Mouse (Mus musculus): ENCODE results near the gene Kcnip3. TPM values are rescaled to one million over a fixed set of nuclear protein-coding genes. Genes with fewer than 3 reads are reported as not detected.

Kcnip3 gene
- total RNA-seq, 2 experiments from 2014 or later, result 0.64 to 1.0 TPM

GRCm38 (mm10) chr2:127472279-127472678 lies 49.6 kb downstream of the Kcnip3 start:
- DNase-seq (ENCODE audit: low spot score in 2 of 2), result no peak

DNA sequence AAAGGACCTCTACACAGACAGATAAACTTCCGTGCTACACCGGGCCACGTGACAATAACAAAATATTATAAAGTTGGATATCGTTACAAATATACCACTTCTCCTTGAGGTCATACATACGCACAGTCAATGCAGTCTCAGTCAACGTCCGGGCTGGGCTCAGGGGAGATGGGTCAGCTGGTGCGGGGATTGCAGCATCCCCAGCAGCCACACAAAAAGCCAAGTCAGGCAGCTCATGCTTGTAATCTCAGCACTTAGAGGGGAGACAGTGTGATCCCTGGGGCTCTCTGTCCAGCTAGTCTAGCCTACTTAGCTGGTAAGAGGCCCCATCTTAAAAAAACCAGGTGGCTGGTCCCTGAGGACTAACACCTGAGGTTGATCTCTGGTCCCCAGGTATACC lies 50.6 kb downstream of the Kcnip3 start:
- no peak for DNase-seq (ENCODE audit: low spot score in 2 of 2)

DNA sequence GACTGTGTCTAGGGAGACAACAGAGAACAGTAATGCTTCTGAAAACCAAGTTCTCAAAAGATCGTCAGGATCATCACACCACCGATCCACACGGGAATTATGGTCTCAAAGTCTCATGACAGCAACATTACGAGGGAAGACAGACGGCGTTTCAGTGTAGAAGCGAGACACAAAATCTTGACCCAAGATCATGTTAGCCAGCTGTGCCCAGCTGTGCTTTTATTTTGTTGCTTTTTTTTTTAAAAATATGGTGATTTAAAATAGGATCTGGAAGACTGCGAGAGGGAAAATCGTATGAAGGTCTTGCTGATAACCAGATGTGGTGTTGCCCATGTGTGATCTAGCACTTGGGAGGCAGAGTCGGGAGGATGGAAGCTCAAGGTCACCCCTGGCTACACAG lies 51.2 kb downstream of the Kcnip3 start:
- DNase-seq (ENCODE audit: low spot score in 2 of 2), result no peak

GRCm38 (mm10) chr2:127470183-127470582 lies 51.7 kb downstream of the Kcnip3 start:
- no peak for DNase-seq (ENCODE audit: low spot score in 2 of 2)

GRCm38 (mm10) chr2:127462314-127462713 lies 59.6 kb downstream of the Kcnip3 start:
- DNase-seq (ENCODE audit: low spot score in 2 of 2), result peak in 1 of 2 experiments; percentile 47

DNA sequence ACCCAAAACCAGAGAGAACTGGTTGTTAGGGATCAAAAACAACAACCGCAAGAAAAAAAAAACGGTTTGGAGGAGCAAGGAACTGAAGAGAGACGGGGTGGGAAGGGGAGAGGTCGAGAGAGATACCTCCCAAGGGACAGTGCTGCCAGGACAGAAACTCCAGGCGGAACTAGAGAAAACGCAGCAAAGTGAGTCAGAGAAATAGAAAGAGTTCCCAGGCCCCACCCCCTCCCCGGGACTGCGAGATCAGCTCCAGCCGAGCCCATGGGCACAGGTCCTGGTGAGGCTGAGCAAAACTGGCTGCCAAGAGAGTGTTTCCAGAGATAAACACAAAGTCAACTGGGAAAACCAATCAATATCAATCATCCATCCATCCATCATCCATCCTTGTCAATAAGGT lies 60.5 kb downstream of the Kcnip3 start:
- DNase-seq (ENCODE audit: low spot score in 2 of 2), result no peak

- no peak for DNase-seq (ENCODE audit: low spot score in 2 of 2)
These were observed 62.6 kb downstream of the Kcnip3 start for GRCm38 (mm10) chr2:127459341-127459740.

- peak; percentile 40 to 57 for DNase-seq (ENCODE audit: low spot score in 2 of 2)
These were observed 68.1 kb downstream of the Kcnip3 start for GRCm38 (mm10) chr2:127453764-127454163.

DNA sequence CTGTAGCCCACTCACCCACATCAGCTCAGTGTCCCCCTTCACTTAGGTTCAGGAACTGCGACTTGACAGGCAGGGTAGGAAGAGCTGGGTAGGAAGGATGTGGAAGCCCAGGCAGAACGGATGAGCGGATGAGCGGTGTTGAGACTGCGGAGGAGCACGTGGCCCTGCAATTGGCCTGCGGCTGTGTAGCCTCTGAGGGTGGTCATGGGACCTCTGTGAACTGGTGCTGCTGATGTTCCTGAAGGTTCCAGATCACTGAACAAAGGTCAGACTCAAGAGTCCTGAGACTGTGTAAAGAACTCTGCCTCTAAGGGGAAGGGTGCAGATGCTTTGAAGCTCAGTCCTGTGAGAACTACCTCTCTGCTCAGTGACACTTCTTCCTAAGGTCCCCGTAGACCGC lies 68.8 kb downstream of the Kcnip3 start:
- no peak for DNase-seq (ENCODE audit: low spot score in 2 of 2)

DNA sequence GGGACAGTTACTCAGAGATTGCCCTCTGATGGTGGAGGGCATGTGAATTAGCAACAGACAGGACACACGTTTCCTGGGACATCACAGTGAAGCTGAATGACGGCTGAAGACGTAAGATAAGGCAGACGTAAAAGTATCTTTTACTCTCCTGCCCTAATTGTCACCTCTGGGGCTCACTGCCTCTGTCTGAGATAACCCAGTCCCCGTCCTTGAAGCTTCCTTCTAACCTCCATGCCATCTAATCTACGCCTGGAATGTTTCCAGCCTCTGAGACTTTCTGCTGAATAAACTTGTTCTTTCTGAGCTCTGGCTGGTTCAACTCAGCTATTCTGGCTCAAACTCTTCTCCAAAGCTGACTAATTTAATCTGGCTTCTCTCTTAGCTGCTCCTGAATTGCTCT lies 70.1 kb downstream of the Kcnip3 start:
- no peak for DNase-seq (ENCODE audit: low spot score in 2 of 2)

DNA sequence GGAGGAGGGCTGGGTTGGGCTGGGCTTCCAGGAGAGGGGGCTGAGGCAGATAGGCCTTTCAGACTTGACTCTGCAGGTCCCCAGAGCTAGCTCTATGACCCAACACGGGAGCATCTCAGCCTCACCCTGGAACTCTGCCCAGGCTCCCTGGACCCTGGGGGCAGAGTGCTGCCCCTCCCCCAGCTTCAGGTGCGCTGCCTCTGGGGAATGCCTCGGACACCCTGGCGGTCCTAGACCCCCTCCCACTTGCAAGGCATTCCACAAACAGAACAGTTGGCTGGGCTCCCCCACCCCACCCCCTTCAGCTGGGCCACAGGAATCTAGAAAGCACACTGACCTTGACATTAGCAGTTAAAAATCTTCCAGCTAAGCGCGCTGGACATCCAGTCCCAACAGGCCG lies 72.2 kb downstream of the Kcnip3 start:
- no peak for DNase-seq (ENCODE audit: low spot score in 2 of 2)

DNA sequence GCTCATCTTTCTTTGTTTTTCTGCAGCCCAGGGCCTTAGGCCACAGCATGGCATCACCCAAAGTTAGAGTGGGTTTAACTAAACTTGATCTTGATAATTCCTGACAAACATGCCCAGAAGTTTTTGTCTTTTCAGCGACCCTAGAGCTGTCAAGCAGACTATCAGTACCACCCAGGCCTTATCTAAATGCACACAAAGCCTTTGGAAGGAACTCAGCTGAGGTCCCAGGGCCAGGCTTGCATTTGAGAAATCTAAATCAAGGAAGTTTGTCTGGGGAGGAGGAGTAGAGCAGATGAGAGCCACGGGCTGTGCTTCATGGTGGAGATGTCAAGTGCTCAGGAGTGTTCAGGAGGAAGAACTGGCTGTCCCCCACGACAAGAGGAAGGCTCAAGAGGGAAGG lies 75.0 kb downstream of the Kcnip3 start:
- DNase-seq (ENCODE audit: low spot score in 2 of 2), result no peak

DNA sequence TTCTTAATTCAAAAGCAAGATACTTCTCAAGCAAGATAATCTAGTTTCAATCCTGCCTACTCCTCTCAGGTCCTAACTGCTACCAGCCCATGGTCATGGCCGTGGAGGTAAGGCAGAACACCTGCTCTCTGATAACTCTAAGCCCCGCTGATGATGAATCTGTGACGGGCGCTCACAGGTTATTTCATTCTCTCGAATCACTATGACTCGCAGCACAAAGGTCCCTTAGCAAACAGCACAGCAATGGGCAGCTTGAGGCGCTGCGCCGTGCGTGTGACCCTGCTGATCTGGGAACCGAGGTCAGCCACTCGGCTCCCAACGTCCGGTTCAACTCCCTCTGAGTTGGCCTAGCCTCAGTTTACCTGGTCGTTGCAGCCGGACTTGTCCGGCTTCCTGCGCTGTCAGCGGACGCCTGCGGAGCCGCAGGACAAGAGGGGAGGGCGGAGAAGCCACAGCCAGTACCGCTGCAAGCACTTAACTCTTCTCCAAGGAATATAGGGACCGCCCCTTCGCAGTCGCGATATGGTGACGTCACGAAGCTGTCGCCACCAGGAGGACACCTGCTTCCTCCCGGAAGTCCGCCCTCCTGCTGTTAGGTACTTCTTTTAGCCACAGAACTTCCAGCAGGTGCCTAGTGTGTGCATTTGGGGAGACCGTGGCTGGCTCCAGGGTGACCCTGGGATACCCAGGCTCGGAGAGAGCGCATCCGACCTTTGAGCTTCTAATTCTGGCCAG lies 77.7 kb downstream of the Kcnip3 start, which contains the start of gene Fahd2a:
Gene Fahd2a, minus strand, starts transcription at position 511 of the 735 bp plus-strand sequence.
- DNase-seq (ENCODE audit: low spot score in 2 of 2), result peak; percentile 36 to 80

DNA sequence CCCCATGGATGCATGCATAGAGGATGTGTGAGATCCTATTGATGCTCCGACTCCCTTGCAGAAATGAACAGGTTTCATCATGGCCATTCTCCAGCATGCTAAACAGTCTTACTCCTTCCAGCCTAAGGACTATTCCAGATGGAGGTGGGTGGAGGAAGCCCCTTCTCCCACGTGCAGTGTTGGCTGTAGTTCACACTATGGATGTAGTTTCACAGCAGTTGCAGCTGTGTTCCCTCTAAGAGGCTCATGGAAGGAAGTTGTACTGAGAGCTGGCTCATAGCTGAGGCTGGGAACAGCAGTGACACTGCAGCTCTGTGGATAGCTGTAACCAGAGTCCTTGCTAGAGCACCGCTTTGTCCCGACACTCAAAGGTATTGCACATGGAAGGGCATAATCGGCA lies 84.2 kb downstream of the Kcnip3 start:
- no peak for DNase-seq (ENCODE audit: low spot score in 2 of 2)

- no peak for DNase-seq (ENCODE audit: low spot score in 2 of 2)
These were observed 86.3 kb downstream of the Kcnip3 start for GRCm38 (mm10) chr2:127435554-127435953.

DNA sequence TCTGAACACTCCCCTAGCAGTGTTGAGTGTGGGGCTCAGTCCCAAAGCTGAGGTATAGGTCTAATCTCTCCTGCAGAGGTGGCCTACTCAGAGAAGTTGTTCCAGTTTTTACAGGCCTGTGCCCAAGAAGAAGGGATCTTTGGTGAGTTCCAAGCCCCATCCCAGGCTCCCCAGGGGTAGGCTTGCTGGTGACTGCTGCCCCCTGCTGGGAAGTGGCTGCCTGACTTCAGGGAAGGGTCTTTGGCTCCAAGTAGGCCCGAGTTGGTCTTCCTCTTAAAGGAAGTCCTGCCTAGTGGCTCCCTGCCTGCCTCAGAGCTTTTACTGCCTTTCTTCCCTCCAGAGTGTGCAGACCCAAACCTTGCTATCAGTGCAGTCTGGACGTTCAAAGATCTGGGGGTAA lies 86.8 kb downstream of the Kcnip3 start:
- DNase-seq (ENCODE audit: low spot score in 2 of 2), result peak in 1 of 2 experiments; percentile 33

DNA sequence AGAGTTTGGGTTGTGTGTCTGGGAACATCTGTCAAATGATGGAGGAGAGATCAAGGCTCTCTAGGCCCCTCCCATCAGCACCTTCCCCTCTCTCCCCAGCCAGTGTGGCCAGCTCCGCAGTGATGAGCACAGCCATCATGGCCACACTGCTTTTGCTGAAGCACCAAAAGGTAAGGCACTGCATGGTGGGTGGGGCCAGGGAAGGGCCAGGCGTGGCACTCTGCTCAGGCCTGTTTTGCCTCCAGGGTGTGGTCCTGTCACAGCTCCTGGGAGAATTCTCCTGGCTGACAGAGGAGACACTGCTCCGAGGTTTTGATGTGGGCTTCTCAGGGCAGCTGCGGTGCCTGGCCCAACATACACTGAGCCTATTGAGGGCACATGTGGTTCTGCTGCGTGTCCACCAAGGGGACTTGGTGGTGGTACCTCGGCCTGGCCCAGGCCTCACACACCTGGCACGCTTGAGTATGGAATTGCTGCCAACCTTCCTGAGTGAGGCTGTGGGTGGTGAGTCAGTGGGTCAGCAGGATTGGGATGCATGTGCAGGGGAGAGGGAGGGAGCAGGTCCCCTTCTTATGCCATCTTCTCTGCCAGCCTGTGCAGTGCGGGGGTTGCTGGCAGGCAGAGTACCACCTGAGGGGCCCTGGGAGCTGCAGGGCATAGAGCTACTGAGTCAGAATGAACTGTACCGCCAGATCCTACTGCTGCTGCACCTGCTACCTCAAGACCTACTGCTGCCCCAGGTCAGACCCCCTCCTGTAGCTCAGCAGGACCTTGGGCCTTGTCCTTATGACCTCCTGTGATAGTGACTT lies 88.2 kb downstream of the Kcnip3 start:
- DNase-seq (ENCODE audit: low spot score in 2 of 2), result no peak

GRCm38 (mm10) chr2:127430238-127430637 lies 91.7 kb downstream of the Kcnip3 start:
- DNase-seq (ENCODE audit: low spot score in 2 of 2), result peak in 1 of 2 experiments; percentile 39

GRCm38 (mm10) chr2:127424977-127425376 lies 96.9 kb downstream of the Kcnip3 start, which contains the start of gene Gpat2:
Gene Gpat2 (plus strand): TSS chr2:127425199.
- DNase-seq (ENCODE audit: low spot score in 2 of 2), result no peak

DNA sequence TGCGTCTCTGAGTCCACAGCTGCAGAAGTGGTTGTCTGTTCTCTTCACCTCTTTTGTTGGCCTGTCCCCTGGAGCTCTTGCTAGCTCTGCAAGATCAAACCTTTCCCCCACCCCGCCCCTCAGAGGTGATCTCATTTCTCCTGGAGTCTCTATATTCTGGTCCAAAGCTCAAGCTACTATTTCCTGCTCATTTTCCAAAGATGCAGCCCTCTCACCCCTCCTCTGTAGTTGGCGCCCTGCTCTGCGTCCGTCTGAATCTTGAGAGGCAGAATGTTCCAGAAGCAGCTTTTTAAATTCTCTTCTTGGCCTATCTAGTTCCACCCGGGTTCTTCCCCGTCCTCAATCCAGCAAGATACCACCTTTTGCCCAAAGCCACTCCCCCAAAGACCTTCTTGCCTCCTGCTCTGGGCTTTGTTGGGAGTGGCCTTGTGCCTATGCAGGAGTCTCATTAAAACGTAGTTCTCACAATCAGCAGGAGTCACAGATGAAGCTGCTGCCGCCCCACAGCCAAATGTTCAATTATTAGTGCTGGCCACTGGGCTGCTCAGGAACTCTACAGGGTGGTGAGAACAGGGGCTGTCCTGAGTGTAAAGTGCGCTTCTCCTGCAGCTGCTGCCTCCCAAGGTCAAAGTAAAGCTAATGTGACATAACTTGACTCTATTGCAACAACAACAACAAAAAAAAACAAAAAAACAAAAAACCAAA lies 103.5 kb downstream of the Kcnip3 start:
- DNase-seq (ENCODE audit: low spot score in 2 of 2), result no peak

DNA sequence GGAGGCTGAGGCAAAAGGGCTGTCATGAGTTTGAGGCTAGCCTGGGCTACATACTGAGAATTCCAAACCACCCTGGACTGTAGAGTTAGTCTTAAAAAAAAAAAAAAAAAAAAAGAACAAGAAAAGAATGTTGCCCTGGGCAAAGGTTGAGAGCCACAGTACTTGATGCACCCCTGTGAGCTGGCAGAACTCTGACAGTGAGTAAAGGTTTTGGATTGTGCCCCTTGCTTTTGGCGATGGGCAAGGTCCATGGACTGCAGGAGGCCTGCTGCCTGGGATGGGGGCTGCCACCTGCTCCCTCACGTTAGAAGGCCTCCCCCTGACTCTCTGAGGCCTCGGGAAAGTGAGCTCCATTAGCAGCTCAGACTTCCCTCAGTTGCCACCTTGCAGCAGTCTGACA lies 105.2 kb downstream of the Kcnip3 start:
- DNase-seq (ENCODE audit: low spot score in 2 of 2), result no peak

DNA sequence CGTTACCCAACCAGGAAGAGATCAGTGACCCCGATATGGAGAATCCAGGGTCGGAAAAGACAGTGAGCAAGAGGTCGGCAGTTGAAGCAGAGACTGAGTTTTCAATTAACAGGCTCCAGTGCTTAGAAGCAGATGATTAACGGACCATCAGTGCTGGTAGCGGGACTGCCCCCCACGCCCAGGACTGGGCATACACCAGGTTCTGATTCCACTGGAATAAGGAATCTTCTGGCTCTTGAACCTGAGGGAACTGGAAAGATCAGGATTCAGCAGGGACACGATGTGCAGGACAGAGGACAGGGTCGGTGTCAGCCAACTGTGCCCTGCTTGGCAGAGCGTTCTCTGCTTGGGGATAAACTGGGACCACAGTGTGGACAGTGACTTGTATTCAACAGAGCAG lies 106.1 kb downstream of the Kcnip3 start:
- no peak for DNase-seq (ENCODE audit: low spot score in 2 of 2)
